Comparison of ENCODE assay signal across 18 mouse cellular contexts in genomic region chr2:84065061-84065460, GRCm38 (mm10).
A peak's percentile ranks its signal among the peaks of the same experiment; 100 is the strongest.
DNase-seq lines count a peak whose midpoint lies in the region; ATAC-seq and TF ChIP-seq lines count a peak whose summit lies in the region.
"Had no signal": no experiment of that assay in that cellular context is flagged by ENCODE, and none has a peak within 500 bp of the region (broad histone marks: within the 10 kb centered on the region; RNA-seq: fewer than 3 reads in every experiment).

No protein-coding gene starts in this region.

- no peaks in the 10 kb centered on the region for H3K27me3 ChIP-seq in kidney, postnatal 0 days (ENCODE audit: insufficient read depth, low read length)
- H3K27me3 ChIP-seq in lung, embryonic 14.5 days (ENCODE audit: insufficient read depth, low read length) = no peaks in the 10 kb centered on the region
- H3K27me3 ChIP-seq: embryonic facial prominence, embryonic 13.5 days; intestine, embryonic 15.5 days; neural tube, embryonic 15.5 days had no signal

- peak; percentile 67 for TF ChIP-seq CTCF in kidney, postnatal 0 days (IDR thresholded peaks at IDR 0.05; ENCODE audit: low read depth)
- peak; percentile 49 for TF ChIP-seq CTCF in lung, embryonic 14.5 days (IDR thresholded peaks at IDR 0.05; ENCODE audit: low read depth)

- H3K9me3 ChIP-seq in kidney, postnatal 0 days (replicated peaks; ENCODE audit: low read length) = no peaks in the 10 kb centered on the region
- H3K9me3 ChIP-seq in lung, embryonic 14.5 days (ENCODE audit: low read depth, low read length) = no peaks in the 10 kb centered on the region
- H3K9me3 ChIP-seq: embryonic facial prominence, embryonic 13.5 days; intestine, embryonic 15.5 days; neural tube, embryonic 15.5 days had no signal

- H3K4me1 ChIP-seq in kidney, postnatal 0 days (replicated peaks; ENCODE audit: insufficient read depth, low read length) = no peaks in the 10 kb centered on the region
- no peaks in the 10 kb centered on the region for H3K4me1 ChIP-seq in lung, embryonic 14.5 days (ENCODE audit: insufficient read depth)
- H3K4me1 ChIP-seq: embryonic facial prominence, embryonic 13.5 days; intestine, embryonic 15.5 days; neural tube, embryonic 15.5 days had no signal

- no peaks in the 10 kb centered on the region for H3K36me3 ChIP-seq in kidney, postnatal 0 days (ENCODE audit: insufficient read depth, low read length)
- no peaks in the 10 kb centered on the region for H3K36me3 ChIP-seq in lung, embryonic 14.5 days (ENCODE audit: insufficient read depth)
- H3K36me3 ChIP-seq: embryonic facial prominence, embryonic 13.5 days; intestine, embryonic 15.5 days; neural tube, embryonic 15.5 days had no signal

- H3K27ac ChIP-seq in kidney, postnatal 0 days = no peak overlapping the region
- H3K27ac ChIP-seq in lung, embryonic 14.5 days (ENCODE audit: low read depth) = no peak overlapping the region
- H3K27ac ChIP-seq: embryonic facial prominence, embryonic 13.5 days; intestine, embryonic 15.5 days; neural tube, embryonic 15.5 days had no signal

- H3K4me2 ChIP-seq in kidney, postnatal 0 days (ENCODE audit: low read length) = no peak overlapping the region
- H3K4me2 ChIP-seq in lung, embryonic 14.5 days = no peak overlapping the region
- H3K4me2 ChIP-seq: embryonic facial prominence, embryonic 13.5 days; intestine, embryonic 15.5 days; neural tube, embryonic 15.5 days had no signal

- no peak overlapping the region for H3K9ac ChIP-seq in kidney, postnatal 0 days (ENCODE audit: low read depth, low read length)
- H3K9ac ChIP-seq in lung, embryonic 14.5 days = no peak overlapping the region
- H3K9ac ChIP-seq: embryonic facial prominence, embryonic 13.5 days; intestine, embryonic 15.5 days; neural tube, embryonic 15.5 days had no signal

- DNase-seq in embryo, embryonic 10.5 days (ENCODE audit: low spot score) = peak; percentile 13
- DNase-seq in embryo, embryonic 11 days = no peak
- peak; percentile 74 for DNase-seq in kidney, postnatal 0 days (ENCODE audit: low spot score)
- DNase-seq in kidney, adult 18-20 months = no peak
- DNase-seq in lung, embryonic 14.5 days = peak; percentile 33
- no peak for DNase-seq in lung, postnatal 10 days
- peak; percentile 3 to 6 for DNase-seq in kidney, postnatal 4 days
- DNase-seq in thymus, postnatal 10 days (ENCODE audit: low spot score in 2 of 2) = no peak
- DNase-seq: adrenal gland, postnatal 14 days; B cell, adult 2 months; cerebellum, adult 18-20 months; heart, postnatal 14 days; midbrain, embryonic 14.5 days; thymus, postnatal 14 days had no signal

- no peak for ATAC-seq in kidney, postnatal 0 days (replicated peaks; ENCODE audit: low FRiP score, low read depth)
- ATAC-seq in lung, embryonic 14.5 days (ENCODE audit: insufficient read depth) = no peak
- ATAC-seq: forebrain, embryonic 14.5 days; intestine, embryonic 15.5 days had no signal

- H3K4me3 ChIP-seq in kidney, postnatal 0 days (replicated peaks; ENCODE audit: low read depth, low read length) = no peak overlapping the region
- no peak overlapping the region for H3K4me3 ChIP-seq in lung, embryonic 14.5 days (ENCODE audit: low read depth, low read length)
- H3K4me3 ChIP-seq: embryonic facial prominence, embryonic 13.5 days; intestine, embryonic 15.5 days; neural tube, embryonic 15.5 days had no signal

- WGBS in kidney, postnatal 0 days = 38% methylated on average over 7 of the region's 7 CpGs
- 55% methylated on average over 7 of the region's 7 CpGs for WGBS in lung, embryonic 14.5 days

Comparison
In these comparisons a context has a peak if more than half of its experiments do, and no peak if none do; other contexts are left out.
1. DNase-seq: peak in embryo, embryonic 10.5 days (single experiment), kidney, postnatal 0 days (single experiment), lung, embryonic 14.5 days (single experiment) and kidney, postnatal 4 days (2 of 2); none in embryo, embryonic 11 days (single experiment), kidney, adult 18-20 months (single experiment), lung, postnatal 10 days (single experiment) and thymus, postnatal 10 days (0 of 2).